Mouse (Mus musculus) monocyte, adult 59 days (primary cell): ENCODE measurements around the gene Krtap31-2. TPM values are rescaled to one million over a fixed set of nuclear protein-coding genes. Genes with fewer than 3 reads are reported as not detected.

Source experiments
- total RNA-seq, 2 experiments: library from RNA; stranded (reverse); gene quantifications; one replicate each; pipeline ENCODE4 v1.2.4; 2023

The Krtap31-2 gene
- not detected for total RNA-seq

GRCm38 (mm10) chr11:99935991-99936390, at the start of gene Krtap31-2:
Krtap31-2 (plus strand) TSS chr11:99936291.

GRCm38 (mm10) chr11:99907620-99908019, 28.5 kb upstream of the Krtap31-2 start, which contains the start of gene Krtap31-1:
Krtap31-1 (plus strand) TSS chr11:99907920.

GRCm38 (mm10) chr11:99914451-99914850, 21.6 kb upstream of the Krtap31-2 start, which contains the start of gene Gm11565:
Gm11565 (plus strand) TSS chr11:99914751.

GRCm38 (mm10) chr11:99948175-99948574, 12.1 kb downstream of the Krtap31-2 start, which contains the start of gene Krtap9-5:
Krtap9-5 (plus strand) TSS chr11:99948475.

GRCm38 (mm10) chr11:99978953-99979352, 42.9 kb downstream of the Krtap31-2 start, which contains the start of gene Krtap29-1:
Krtap29-1 (minus strand) TSS chr11:99979053.

GRCm38 (mm10) chr11:99986180-99986647, 50.1 kb downstream of the Krtap31-2 start, which contains the start of gene Krtap16-1:
Krtap16-1 (minus strand) TSS chr11:99986597.

Other genes starting within 250 kb of the Krtap31-2 start
- gene Gm14190, start 245.6 kb upstream of the Krtap31-2 start, total RNA-seq = not detected
- not detected for gene Gm14180, start 202.0 kb upstream of the Krtap31-2 start, total RNA-seq
- not detected for gene Gm11595, start 163.4 kb upstream of the Krtap31-2 start, total RNA-seq
- not detected for gene Krtap4-8, start 155.6 kb upstream of the Krtap31-2 start, total RNA-seq
- not detected for gene Krtap4-9, start 151.1 kb upstream of the Krtap31-2 start, total RNA-seq
- gene Gm11596, start 142.8 kb upstream of the Krtap31-2 start, total RNA-seq = not detected
- gene Gm11569, start 137.4 kb upstream of the Krtap31-2 start, total RNA-seq = not detected
- gene Gm11554, start 131.8 kb upstream of the Krtap31-2 start, total RNA-seq = not detected
- not detected for gene Krtap4-13, start 126.4 kb upstream of the Krtap31-2 start, total RNA-seq
- gene Gm11564, start 120.6 kb upstream of the Krtap31-2 start, total RNA-seq = not detected
- gene 2300003K06Rik, start 98.2 kb upstream of the Krtap31-2 start, total RNA-seq = not detected
- not detected for gene Krtap4-16, start 84.7 kb upstream of the Krtap31-2 start, total RNA-seq
- not detected for gene Gm11568, start 78.4 kb upstream of the Krtap31-2 start, total RNA-seq
- not detected for gene Gm11559, start 71.8 kb upstream of the Krtap31-2 start, total RNA-seq
- not detected for gene Krtap9-1, start 62.9 kb upstream of the Krtap31-2 start, total RNA-seq
- not detected for gene Gm11567, start 57.1 kb upstream of the Krtap31-2 start, total RNA-seq
- gene Krtap31-1, start 28.4 kb upstream of the Krtap31-2 start, total RNA-seq = not detected
- gene Gm11565, start 21.5 kb upstream of the Krtap31-2 start, total RNA-seq = not detected
- not detected for gene Krtap9-5, start 12.2 kb downstream of the Krtap31-2 start, total RNA-seq
- gene Krtap29-1, start 42.8 kb downstream of the Krtap31-2 start, total RNA-seq = not detected
- not detected for gene Krtap16-1, start 50.3 kb downstream of the Krtap31-2 start, total RNA-seq
- not detected for gene Krtap17-1, start 57.7 kb downstream of the Krtap31-2 start, total RNA-seq
- gene Krt33a, start 79.9 kb downstream of the Krtap31-2 start, total RNA-seq = not detected
- gene Krt33b, start 93.6 kb downstream of the Krtap31-2 start, total RNA-seq = not detected
- gene Krt34, start 105.3 kb downstream of the Krtap31-2 start, total RNA-seq = not detected
- not detected for gene Krt31, start 114.3 kb downstream of the Krtap31-2 start, total RNA-seq
- not detected for gene Krt32, start 151.9 kb downstream of the Krtap31-2 start, total RNA-seq
- gene Krt35, start 159.9 kb downstream of the Krtap31-2 start, total RNA-seq = not detected
- gene Krt36, start 169.3 kb downstream of the Krtap31-2 start, total RNA-seq = not detected
- not detected for gene Krt13, start 185.3 kb downstream of the Krtap31-2 start, total RNA-seq
- gene Krt15, start 199.6 kb downstream of the Krtap31-2 start, total RNA-seq = not detected
- 1 to 10 TPM in 1 of 2 experiments, under 1 TPM in 1; 0.55 to 1.7 TPM for gene Krt19, start 212.4 kb downstream of the Krtap31-2 start, total RNA-seq